ENCODE assay signal across 23 mouse cellular contexts in genomic region chr8:125522151-125522550, GRCm38 (mm10). TPM values are rescaled to one million over a fixed set of nuclear protein-coding genes. Genes with fewer than 3 reads are reported as not detected.
DNase-seq lines count a peak whose midpoint lies in the region; ATAC-seq lines count a peak whose summit lies in the region.
"Had no signal": no experiment of that assay in that cellular context is flagged by ENCODE, and none has a peak within 500 bp of the region (broad histone marks: within the 10 kb centered on the region; RNA-seq: fewer than 3 reads in every experiment).

No protein-coding gene starts in this region.

- H3K4me3 ChIP-seq in hindbrain, embryonic 12.5 days, result no peak overlapping the region
- no peak overlapping the region for H3K4me3 ChIP-seq in hindbrain, embryonic 11.5 days (ENCODE audit: low read depth, low read length)
- H3K4me3 ChIP-seq in midbrain, embryonic 10.5 days, result no peak overlapping the region
- H3K4me3 ChIP-seq in midbrain, embryonic 11.5 days (ENCODE audit: low read depth, low read length), result no peak overlapping the region
- no peak overlapping the region for H3K4me3 ChIP-seq in intestine, embryonic 16.5 days (ENCODE audit: low read length)
- H3K4me3 ChIP-seq: heart, adult 2 months; lung, embryonic 15.5 days; neural tube, embryonic 13.5 days had no signal

- H3K9ac ChIP-seq in hindbrain, embryonic 12.5 days, result no peak overlapping the region
- H3K9ac ChIP-seq in hindbrain, embryonic 11.5 days (ENCODE audit: low read depth, low read length), result no peak overlapping the region
- H3K9ac ChIP-seq in midbrain, embryonic 11.5 days (ENCODE audit: low read length), result no peak overlapping the region
- H3K9ac ChIP-seq in intestine, embryonic 16.5 days (ENCODE audit: low read depth, low read length), result no peak overlapping the region
- H3K9ac ChIP-seq: lung, embryonic 15.5 days; neural tube, embryonic 13.5 days had no signal

- H3K27me3 ChIP-seq in hindbrain, embryonic 12.5 days, result 0 out of 2 replicates have a peak, but pooled peaks cover 4% of the 10 kb centered on the region
- H3K27me3 ChIP-seq in hindbrain, embryonic 11.5 days (ENCODE audit: control insufficient read depth, insufficient read depth, low read length), result no peaks in the 10 kb centered on the region
- H3K27me3 ChIP-seq in midbrain, embryonic 10.5 days (ENCODE audit: low read depth, poor library complexity, severe bottlenecking), result 0 out of 2 replicates have a peak, but pooled peaks cover 7% of the 10 kb centered on the region
- H3K27me3 ChIP-seq in midbrain, embryonic 11.5 days (ENCODE audit: control insufficient read depth, insufficient read depth, low read length), result no peaks in the 10 kb centered on the region
- no peaks in the 10 kb centered on the region for H3K27me3 ChIP-seq in intestine, embryonic 16.5 days (replicated peaks; ENCODE audit: control insufficient read depth, insufficient read depth, low read length)
- H3K27me3 ChIP-seq: lung, embryonic 15.5 days; neural tube, embryonic 13.5 days had no signal

- ATAC-seq in hindbrain, embryonic 12.5 days (ENCODE audit: low FRiP score), result no peak
- no peak; the same call in 1 of the 2 replicates for ATAC-seq in hindbrain, embryonic 11.5 days (ENCODE audit: low FRiP score)
- no peak for ATAC-seq in midbrain, embryonic 11.5 days (ENCODE audit: low FRiP score)
- ATAC-seq in intestine, embryonic 16.5 days, result no peak
- ATAC-seq: forebrain, embryonic 14.5 days; inflammation-experienced regulatory T-cells, adult 6 months had no signal

- peak overlapping the region; percentile 65; the same call in 1 of the 2 replicates for H3K27ac ChIP-seq in hindbrain, embryonic 12.5 days
- H3K27ac ChIP-seq in hindbrain, embryonic 11.5 days (ENCODE audit: low read depth, low read length), result no peak overlapping the region
- H3K27ac ChIP-seq in midbrain, embryonic 10.5 days (replicated peaks), result peak overlapping the region; percentile 39; the same call in 1 of the 2 replicates
- H3K27ac ChIP-seq in midbrain, embryonic 11.5 days (ENCODE audit: low read depth, low read length), result no peak overlapping the region
- no peak overlapping the region for H3K27ac ChIP-seq in intestine, embryonic 16.5 days (ENCODE audit: low read length)
- H3K27ac ChIP-seq: heart, adult 2 months had no signal

- peak; percentile 55 for DNase-seq in embryo, embryonic 10.5 days (ENCODE audit: low spot score)
- DNase-seq in embryo, embryonic 9.5 days (ENCODE audit: extremely low spot score), result no peak
- DNase-seq in hindbrain, embryonic 11.5 days (ENCODE audit: low spot score), result no peak
- DNase-seq in midbrain, embryonic 10.5 days (ENCODE audit: low spot score), result no peak
- no peak for DNase-seq in midbrain, embryonic 11.5 days (ENCODE audit: low spot score, missing footprints)
- DNase-seq in Muller cell, postnatal 12 days (ENCODE audit: inconsistent ontology term), result peak; percentile 92
- DNase-seq: cerebellum, adult 18-20 months; cerebellum, postnatal 25 days; gastrocnemius, postnatal 14 days; heart, adult 2 months; heart, postnatal 14 days; kidney, adult 8-10 months; right cerebral cortex, postnatal 14 days; spleen, adult 18-20 months; thymus, adult 18-20 months; thymus, postnatal 4 days had no signal

- H3K4me2 ChIP-seq in hindbrain, embryonic 12.5 days (replicated peaks), result no peak overlapping the region
- no peak overlapping the region for H3K4me2 ChIP-seq in hindbrain, embryonic 11.5 days (replicated peaks; ENCODE audit: low read depth, low read length)
- no peak overlapping the region for H3K4me2 ChIP-seq in midbrain, embryonic 11.5 days
- H3K4me2 ChIP-seq in intestine, embryonic 16.5 days (ENCODE audit: low read depth, low read length), result no peak overlapping the region
- H3K4me2 ChIP-seq: liver, embryonic 11.5 days; lung, embryonic 15.5 days; neural tube, embryonic 13.5 days had no signal

- 17% methylated on average over 6 of the region's 6 CpGs for WGBS in hindbrain, embryonic 12.5 days
- 16% methylated on average over 6 of the region's 6 CpGs for WGBS in hindbrain, embryonic 11.5 days
- 39% methylated on average over 6 of the region's 6 CpGs for WGBS in midbrain, embryonic 10.5 days
- 42% methylated on average over 6 of the region's 6 CpGs for WGBS in midbrain, embryonic 11.5 days
- 67% methylated on average over 6 of the region's 6 CpGs for WGBS in intestine, embryonic 16.5 days

- no peaks in the 10 kb centered on the region for H3K36me3 ChIP-seq in hindbrain, embryonic 12.5 days
- H3K36me3 ChIP-seq in hindbrain, embryonic 11.5 days (ENCODE audit: control insufficient read depth, insufficient read depth, low read length), result no peaks in the 10 kb centered on the region
- H3K36me3 ChIP-seq in midbrain, embryonic 10.5 days, result no peaks in the 10 kb centered on the region
- H3K36me3 ChIP-seq in midbrain, embryonic 11.5 days (ENCODE audit: control insufficient read depth, insufficient read depth, low read length), result no peaks in the 10 kb centered on the region
- no peaks in the 10 kb centered on the region for H3K36me3 ChIP-seq in intestine, embryonic 16.5 days (ENCODE audit: control insufficient read depth, insufficient read depth, low read length)
- H3K36me3 ChIP-seq: lung, embryonic 15.5 days; neural tube, embryonic 13.5 days had no signal

- peaks cover 55% of the 10 kb centered on the region for H3K4me1 ChIP-seq in hindbrain, embryonic 12.5 days
- H3K4me1 ChIP-seq in hindbrain, embryonic 11.5 days (replicated peaks; ENCODE audit: control insufficient read depth, insufficient read depth, low read length), result peaks cover 26% of the 10 kb centered on the region
- peaks cover 80% of the 10 kb centered on the region for H3K4me1 ChIP-seq in midbrain, embryonic 10.5 days
- H3K4me1 ChIP-seq in midbrain, embryonic 11.5 days (ENCODE audit: control insufficient read depth, insufficient read depth, low read length), result peaks cover 27% of the 10 kb centered on the region
- H3K4me1 ChIP-seq in intestine, embryonic 16.5 days (ENCODE audit: control insufficient read depth, insufficient read depth, low read length), result peaks cover 33% of the 10 kb centered on the region

- no peaks in the 10 kb centered on the region for H3K9me3 ChIP-seq in hindbrain, embryonic 12.5 days (replicated peaks)
- H3K9me3 ChIP-seq in hindbrain, embryonic 11.5 days (ENCODE audit: control insufficient read depth, low read length), result no peaks in the 10 kb centered on the region
- no peaks in the 10 kb centered on the region for H3K9me3 ChIP-seq in midbrain, embryonic 10.5 days (replicated peaks)
- no peaks in the 10 kb centered on the region for H3K9me3 ChIP-seq in midbrain, embryonic 11.5 days (ENCODE audit: control insufficient read depth, low read length)
- H3K9me3 ChIP-seq in intestine, embryonic 16.5 days (ENCODE audit: control insufficient read depth, low read length), result no peaks in the 10 kb centered on the region
- H3K9me3 ChIP-seq: lung, embryonic 15.5 days; neural tube, embryonic 13.5 days had no signal

RNA-seq across cellular contexts. Expression of gene Sipa1l2, which starts 47.5 kb away (rescaled TPM):
- 36.4 and 37.5 TPM in 2 replicates for polyA plus RNA-seq in hindbrain, embryonic 12.5 days (2016; fragmentation: Nextera tagmentation; extraction: Ambion mirVana)
- 12.2 and 12.9 TPM in 2 replicates for polyA plus RNA-seq in hindbrain, embryonic 11.5 days (2014; fragmentation: Nextera tagmentation; extraction: Ambion mirVana)
- 14.8 and 21.9 TPM in 2 replicates for polyA plus RNA-seq in midbrain, embryonic 10.5 days (2016; fragmentation: Nextera tagmentation; extraction: Ambion mirVana)
- polyA plus RNA-seq in midbrain, embryonic 11.5 days (2014; fragmentation: Nextera tagmentation; extraction: Ambion mirVana), result 13.0 and 14.1 TPM in 2 replicates
- polyA plus RNA-seq in intestine, embryonic 16.5 days (2015; fragmentation: Nextera tagmentation; extraction: Ambion mirVana), result 4.9 and 6.8 TPM in 2 replicates

Comparison
In these comparisons a context has a peak if more than half of its experiments do, and no peak if none do; other contexts are left out.
1. DNase-seq: peak in embryo, embryonic 10.5 days (single experiment) and Muller cell, postnatal 12 days (single experiment); none in embryo, embryonic 9.5 days (single experiment), hindbrain, embryonic 11.5 days (single experiment), midbrain, embryonic 10.5 days (single experiment) and midbrain, embryonic 11.5 days (single experiment).
2. H3K27ac ChIP-seq: peak in hindbrain, embryonic 12.5 days (single experiment) and midbrain, embryonic 10.5 days (single experiment); none in hindbrain, embryonic 11.5 days (single experiment), midbrain, embryonic 11.5 days (single experiment) and intestine, embryonic 16.5 days (single experiment).